Mouse (Mus musculus) hindbrain, embryonic 15.5 days (tissue): ENCODE results near the gene Camkmt. TPM values are rescaled to one million over a fixed set of nuclear protein-coding genes. Genes with fewer than 3 reads are reported as not detected.
A peak's percentile ranks its signal among the peaks of the same experiment; 100 is the strongest.

Source experiments
- ATAC-seq: fragments of 200-750 bp; cut with Nextera tagmentation; 2 replicates; pipeline ENCODE4 v1.8.0; 2017; ENCODE audit warnings: low read depth, moderate number of reproducible peaks, moderate TSS enrichment; ENCODE audit not compliant: low FRiP score
- H3K27ac ChIP-seq: fragments of 300-500 bp; sonication (generic); replicated peaks from 2 replicates; pipeline ENCODE4 v1.5.1; 2015; ENCODE audit warnings: mild to moderate bottlenecking, inconsistent platforms
- H3K27me3 ChIP-seq: fragments of 300-500 bp; sonication (generic); 2 replicates; pipeline ENCODE4 v1.6.1; 2015; ENCODE audit warnings: control low read depth, inconsistent platforms
- H3K36me3 ChIP-seq: fragments of 300-500 bp; sonication (generic); 2 replicates; pipeline ENCODE4 v1.6.1; 2015; ENCODE audit warnings: control low read depth, inconsistent platforms
- H3K4me1 ChIP-seq: fragments of 300-500 bp; sonication (generic); replicated peaks from 2 replicates; pipeline ENCODE4 v1.6.1; 2015; ENCODE audit warnings: control low read depth, inconsistent platforms
- H3K4me2 ChIP-seq: fragments of 300-500 bp; sonication (generic); 2 replicates; pipeline ENCODE4 v1.6.1; 2015; ENCODE audit warnings: moderate library complexity, mild to moderate bottlenecking, inconsistent platforms
- H3K4me3 ChIP-seq: fragments of 300-500 bp; sonication (generic); 2 replicates; pipeline ENCODE4 v1.5.1; 2015; ENCODE audit warnings: mild to moderate bottlenecking, inconsistent platforms
- H3K9ac ChIP-seq: fragments of 300-500 bp; sonication (generic); 2 replicates; pipeline ENCODE4 v1.6.1; 2015; ENCODE audit warnings: inconsistent platforms
- H3K9me3 ChIP-seq: fragments of 300-500 bp; sonication (generic); 2 replicates; pipeline ENCODE4 v1.6.1; 2016; ENCODE audit warnings: control low read depth, inconsistent platforms
- WGBS: fragments of 180-500 bp; shearing (Covaris S2); methylation state at CpG from one replicate; pipeline ENCODE4 v1.1.7; 2015; 5-methylcytosine and 5-hydroxymethylcytosine counted together
- polyA plus RNA-seq: library from polyadenylated mRNA; unstranded; fragments of >200 nt; fragmentation: Nextera tagmentation; extraction: Ambion mirVana; gene quantifications from 2 replicates; pipeline ENCODE4 v1.2.1, GENCODE M21; 2015

The Camkmt gene
- polyA plus RNA-seq, 1 experiment from 2014 or later: 20.8 TPM

GRCm38 (mm10) chr17:85381578-85382223 is 291.3 kb downstream of the Camkmt start:
- H3K27me3 ChIP-seq: no peaks in the 10 kb centered on the region
- H3K36me3 ChIP-seq: no peaks in the 10 kb centered on the region
- no peaks in the 10 kb centered on the region for H3K9me3 ChIP-seq
- H3K4me3 ChIP-seq: no peak overlapping the region
- no peak for ATAC-seq
- no peak overlapping the region for H3K4me2 ChIP-seq
- 74% methylated on average over 8 of the region's 8 CpGs for WGBS
- H3K4me1 ChIP-seq: no peaks in the 10 kb centered on the region
- H3K27ac ChIP-seq: no peak overlapping the region
- H3K9ac ChIP-seq: no peak overlapping the region

GRCm38 (mm10) chr17:85382344-85382743 is 292.0 kb downstream of the Camkmt start:
- H3K27ac ChIP-seq: no peak overlapping the region
- WGBS: 74% methylated on average over 4 of the region's 4 CpGs
- H3K4me1 ChIP-seq: no peaks in the 10 kb centered on the region
- H3K9me3 ChIP-seq: no peaks in the 10 kb centered on the region
- no peak for ATAC-seq
- no peak overlapping the region for H3K4me2 ChIP-seq
- no peak overlapping the region for H3K9ac ChIP-seq
- H3K36me3 ChIP-seq: no peaks in the 10 kb centered on the region
- no peaks in the 10 kb centered on the region for H3K27me3 ChIP-seq
- no peak overlapping the region for H3K4me3 ChIP-seq

GRCm38 (mm10) chr17:85382906-85383305 is 292.6 kb downstream of the Camkmt start:
- H3K9me3 ChIP-seq: no peaks in the 10 kb centered on the region
- H3K36me3 ChIP-seq: no peaks in the 10 kb centered on the region
- no peak overlapping the region for H3K9ac ChIP-seq
- peaks cover 4% of the 10 kb centered on the region; the same call in 1 of the 2 replicates for H3K27me3 ChIP-seq
- 94% methylated on average over 6 of the region's 6 CpGs for WGBS
- H3K4me2 ChIP-seq: no peak overlapping the region
- no peaks in the 10 kb centered on the region for H3K4me1 ChIP-seq
- no peak overlapping the region for H3K27ac ChIP-seq
- ATAC-seq: no peak
- H3K4me3 ChIP-seq: no peak overlapping the region

GRCm38 (mm10) chr17:85393091-85393890 is 302.9 kb downstream of the Camkmt start:
- Histone ChIP-seq H3K36me3 (no peaks in the 10 kb centered on the region), H3K4me1 (peaks cover 29% of the 10 kb centered on the region)

GRCm38 (mm10) chr17:85393891-85394321 is 303.6 kb downstream of the Camkmt start:
- Histone ChIP-seq H3K4me1 (peaks cover 29% of the 10 kb centered on the region), H3K4me3 (peak overlapping the region; percentile 12; the same call in 1 of the 2 replicates), H3K9ac (no peak overlapping the region), H3K9me3 (no peaks in the 10 kb centered on the region), H3K27ac (no peak overlapping the region; the same call in 1 of the 2 replicates), H3K36me3 (no peaks in the 10 kb centered on the region), H3K4me2 (peak overlapping the region; percentile 45), H3K27me3 (peaks cover 17% of the 10 kb centered on the region)
- no peak; the same call in 1 of the 2 replicates for ATAC-seq
- WGBS: 20% methylated on average over 7 of the region's 7 CpGs

More at GRCm38 (mm10) chr17:85393091-85393890, 302.9 kb downstream of the Camkmt start:
- no peak; the same call in 1 of the 2 replicates for ATAC-seq
- peak overlapping the region; percentile 45; the same call in 1 of the 2 replicates for H3K4me2 ChIP-seq
- H3K27ac ChIP-seq: no peak overlapping the region
- H3K27me3 ChIP-seq: peaks cover 14% of the 10 kb centered on the region
- 25% methylated on average over 16 of the region's 16 CpGs for WGBS
- no peak overlapping the region for H3K9ac ChIP-seq
- H3K4me3 ChIP-seq: no peak overlapping the region
- no peaks in the 10 kb centered on the region for H3K9me3 ChIP-seq

- no peak for ATAC-seq
- 47% methylated on average over 5 of the region's 5 CpGs for WGBS
- H3K36me3 ChIP-seq: no peaks in the 10 kb centered on the region
- no peak overlapping the region for H3K4me3 ChIP-seq
- no peak overlapping the region for H3K9ac ChIP-seq
- no peak overlapping the region for H3K27ac ChIP-seq
- H3K27me3 ChIP-seq: peaks cover 11% of the 10 kb centered on the region; the same call in 1 of the 2 replicates
- H3K4me2 ChIP-seq: no peak overlapping the region
- peaks cover 29% of the 10 kb centered on the region for H3K4me1 ChIP-seq
- H3K9me3 ChIP-seq: no peaks in the 10 kb centered on the region
These were observed 305.1 kb downstream of the Camkmt start for GRCm38 (mm10) chr17:85395502-85395901.

- no peak overlapping the region for H3K9ac ChIP-seq
- 0 out of 2 replicates have a peak, but pooled peaks cover 6% of the 10 kb centered on the region for H3K27me3 ChIP-seq
- H3K4me2 ChIP-seq: no peak overlapping the region
- H3K36me3 ChIP-seq: no peaks in the 10 kb centered on the region
- WGBS: 76% methylated on average over 4 of the region's 4 CpGs
- no peak overlapping the region for H3K4me3 ChIP-seq
- peaks cover 3% of the 10 kb centered on the region; the same call in 1 of the 2 replicates for H3K4me1 ChIP-seq
- ATAC-seq: no peak
- H3K27ac ChIP-seq: no peak overlapping the region
- no peaks in the 10 kb centered on the region for H3K9me3 ChIP-seq
These were observed 310.4 kb downstream of the Camkmt start for GRCm38 (mm10) chr17:85400751-85401150.

- 80% methylated on average over 5 of the region's 5 CpGs for WGBS
- Histone ChIP-seq H3K9me3 (no peaks in the 10 kb centered on the region), H3K4me1 (no peaks in the 10 kb centered on the region), H3K4me2 (no peak overlapping the region), H3K27me3 (no peaks in the 10 kb centered on the region), H3K4me3 (no peak overlapping the region), H3K36me3 (no peaks in the 10 kb centered on the region), H3K27ac (no peak overlapping the region), H3K9ac (no peak overlapping the region)
- ATAC-seq: no peak
These were observed 314.8 kb downstream of the Camkmt start for GRCm38 (mm10) chr17:85405161-85405560.

- no peaks in the 10 kb centered on the region for H3K36me3 ChIP-seq
- no peaks in the 10 kb centered on the region for H3K27me3 ChIP-seq
- 74% methylated on average over 10 of the region's 10 CpGs for WGBS
- no peak for ATAC-seq
- no peaks in the 10 kb centered on the region for H3K9me3 ChIP-seq
- no peak overlapping the region for H3K4me3 ChIP-seq
- H3K27ac ChIP-seq: no peak overlapping the region
- no peak overlapping the region for H3K9ac ChIP-seq
- no peaks in the 10 kb centered on the region for H3K4me1 ChIP-seq
- H3K4me2 ChIP-seq: no peak overlapping the region
These were observed 315.8 kb downstream of the Camkmt start for GRCm38 (mm10) chr17:85406195-85406594.

- H3K27ac ChIP-seq: no peak overlapping the region
- H3K9ac ChIP-seq: no peak overlapping the region
- H3K4me2 ChIP-seq: no peak overlapping the region
- ATAC-seq: no peak
- 87% methylated on average over 7 of the region's 7 CpGs for WGBS
- H3K4me1 ChIP-seq: no peaks in the 10 kb centered on the region
- H3K9me3 ChIP-seq: no peaks in the 10 kb centered on the region
- no peak overlapping the region for H3K4me3 ChIP-seq
- no peaks in the 10 kb centered on the region for H3K36me3 ChIP-seq
- no peaks in the 10 kb centered on the region for H3K27me3 ChIP-seq
These were observed 338.5 kb downstream of the Camkmt start for GRCm38 (mm10) chr17:85428831-85429230.

- Histone ChIP-seq H3K9me3 (no peaks in the 10 kb centered on the region), H3K27ac (no peak overlapping the region), H3K9ac (no peak overlapping the region), H3K4me3 (no peak overlapping the region), H3K36me3 (no peaks in the 10 kb centered on the region), H3K4me1 (no peaks in the 10 kb centered on the region), H3K27me3 (peaks cover 3% of the 10 kb centered on the region; the same call in 1 of the 2 replicates), H3K4me2 (peak overlapping the region; percentile 10; the same call in 1 of the 2 replicates)
- ATAC-seq: no peak
- WGBS: 56% methylated on average over 8 of the region's 8 CpGs
These were observed 342.6 kb downstream of the Camkmt start for GRCm38 (mm10) chr17:85432923-85433322.

GRCm38 (mm10) chr17:85443036-85443435 is 352.7 kb downstream of the Camkmt start:
- Histone ChIP-seq H3K36me3 (no peaks in the 10 kb centered on the region), H3K27ac (no peak overlapping the region), H3K4me3 (no peak overlapping the region), H3K4me1 (no peaks in the 10 kb centered on the region), H3K27me3 (0 out of 2 replicates have a peak, but pooled peaks cover 3% of the 10 kb centered on the region), H3K9me3 (no peaks in the 10 kb centered on the region), H3K9ac (no peak overlapping the region), H3K4me2 (no peak overlapping the region)
- no peak for ATAC-seq
- 86% methylated on average over 8 of the region's 8 CpGs for WGBS
